Mouse (Mus musculus) kidney, adult 11 months (tissue): ENCODE data around the gene Calml4.
"Not testable (repeated sequence)": the region's sequence is repeated elsewhere in the genome, so short reads cannot be mapped to it uniquely, and the experiment has no call there.

Experiments
- DNase-seq: peaks from one replicate; pipeline ENCODE4 v3.0.0; 2022

Gene Calml4

DNA sequence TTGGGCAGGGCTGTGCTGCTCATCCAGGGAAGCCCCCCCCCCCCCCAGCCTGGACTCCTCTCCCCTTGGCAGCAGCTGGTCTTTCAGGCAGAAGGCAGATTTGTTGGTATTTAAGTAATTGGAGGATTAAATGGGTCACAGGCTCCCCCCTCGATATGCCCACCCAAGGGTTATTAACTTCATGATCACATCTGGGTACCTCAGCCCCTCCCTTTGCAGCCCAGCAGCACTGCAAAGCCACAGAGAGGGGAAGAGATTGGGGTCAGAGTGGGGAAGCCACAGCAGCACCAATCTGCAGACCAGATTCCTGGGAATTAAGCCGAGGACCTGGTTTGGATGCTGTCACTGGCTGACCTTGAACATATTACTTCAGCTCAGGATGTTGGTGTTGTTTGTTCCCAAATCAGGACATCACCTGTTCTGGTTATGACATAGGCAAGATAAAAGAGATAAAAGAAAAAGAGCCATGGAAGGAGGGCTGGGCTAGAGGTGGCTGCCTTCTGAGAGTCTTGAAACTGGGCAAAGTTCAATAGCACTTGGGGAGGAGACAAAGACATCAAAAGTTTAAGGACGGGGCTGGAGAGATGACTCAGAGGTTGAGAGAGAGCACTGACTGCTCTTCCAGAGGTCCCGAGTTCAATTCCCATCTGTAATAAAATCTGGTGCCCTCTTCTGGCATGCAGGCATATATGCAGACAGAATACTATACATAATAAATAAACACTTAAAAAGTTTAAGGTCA, 22.0 kb upstream of the Calml4 start:
- no peak for DNase-seq

DNA sequence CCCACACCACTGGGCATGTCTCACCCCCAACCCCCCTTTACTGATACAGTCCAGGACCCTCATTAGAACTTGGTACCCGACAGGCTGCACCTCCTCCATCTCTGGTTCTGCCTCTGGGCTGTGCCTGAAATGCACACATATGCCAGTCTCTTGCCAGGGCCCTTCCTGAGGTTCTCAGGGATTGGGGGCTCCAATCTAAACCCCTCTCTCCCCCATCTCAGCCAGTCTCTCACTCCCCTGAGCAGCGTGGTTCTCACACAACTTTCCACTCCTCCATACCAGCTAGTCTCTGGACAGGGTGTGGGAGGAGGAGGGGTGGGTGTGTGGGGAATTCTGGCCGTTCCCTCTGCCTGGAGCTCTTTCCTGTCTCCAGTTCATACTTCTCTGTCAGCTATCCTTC, 20.3 kb upstream of the Calml4 start:
- no peak for DNase-seq

DNA sequence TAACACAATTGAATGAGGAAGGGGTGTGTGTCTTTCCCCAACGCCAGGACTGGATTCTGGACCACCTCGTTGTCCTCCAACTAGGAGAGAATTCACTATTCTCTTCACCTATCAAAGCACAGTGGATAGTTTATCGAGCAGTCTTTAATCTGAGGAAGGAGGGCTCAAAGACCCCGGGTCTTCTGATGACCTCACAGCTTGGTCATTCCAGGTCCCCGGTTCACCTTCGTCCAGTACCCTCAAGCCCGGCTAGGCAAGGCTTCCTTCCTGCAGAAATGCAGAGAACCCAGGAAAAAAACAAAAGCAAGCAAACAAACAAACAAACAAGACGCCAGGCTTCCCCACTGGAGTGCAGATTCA, 19.8 kb upstream of the Calml4 start:
- no peak for DNase-seq

DNA sequence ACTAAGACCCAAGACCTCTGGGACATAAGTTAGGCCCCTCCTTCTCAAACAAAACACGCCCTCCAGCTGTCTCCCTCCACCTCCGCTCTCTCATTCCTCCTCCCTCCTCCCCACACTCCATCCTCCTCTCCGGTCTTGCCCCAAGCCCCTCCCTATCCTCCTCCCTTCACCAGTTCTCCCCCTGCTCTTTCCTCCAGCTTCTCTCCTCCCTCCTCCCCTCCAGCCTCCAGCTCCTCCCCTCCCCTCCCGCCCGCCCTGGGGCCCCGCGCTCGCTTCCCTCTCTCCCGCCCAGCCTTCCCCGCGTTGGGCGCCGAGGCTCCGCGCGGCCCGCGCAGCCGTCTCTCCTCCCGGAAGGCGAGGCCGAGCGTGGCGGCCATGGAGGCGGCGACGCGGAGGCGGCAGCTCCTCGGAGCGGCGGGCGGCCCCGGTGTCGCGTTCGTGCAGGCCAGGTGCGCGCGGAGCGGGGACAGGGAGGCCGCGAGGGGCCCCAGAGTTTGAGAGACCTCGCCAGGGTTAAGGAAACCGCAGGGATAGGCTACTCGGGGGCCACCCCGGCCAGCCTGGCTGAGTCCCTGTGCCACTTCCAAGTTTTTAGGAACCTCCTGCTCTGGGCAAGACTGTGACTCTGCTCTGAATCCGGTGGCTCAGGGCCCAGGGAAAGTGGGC, 19.2 kb upstream of the Calml4 start, which contains the start of gene Cln6:
Gene Cln6 (plus strand): TSS at position 280 of the 666 bp plus-strand sequence.
- DNase-seq, result peak; percentile 86

DNA sequence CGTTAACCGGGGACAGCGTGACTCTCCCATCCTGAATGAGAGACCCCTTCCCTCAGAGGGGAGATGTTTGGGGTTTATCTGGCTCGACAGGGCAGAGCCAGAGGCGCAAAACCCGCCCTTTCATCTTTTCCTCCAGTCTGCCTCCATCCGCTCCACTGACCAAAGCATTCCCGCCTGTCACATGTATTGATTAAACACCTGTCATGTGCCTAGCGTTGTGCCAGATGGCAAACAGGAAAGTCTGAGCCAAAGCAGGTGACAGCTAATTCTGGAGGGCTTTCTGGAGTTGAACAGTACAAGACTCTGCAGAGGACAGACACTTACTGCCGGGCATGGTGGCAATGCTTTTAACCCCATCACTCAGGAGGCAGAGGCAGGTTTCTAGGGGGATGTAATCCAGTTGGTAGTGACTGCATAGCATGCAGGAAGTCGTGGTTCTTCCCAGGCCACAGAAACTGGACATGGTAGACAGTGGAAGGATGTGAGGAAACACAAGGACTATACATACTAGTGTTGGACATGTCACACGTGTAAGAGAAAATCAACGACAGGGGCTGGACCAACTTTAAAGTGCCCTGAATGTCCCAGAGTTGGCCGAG, 18.6 kb upstream of the Calml4 start:
- peak; percentile 58 for DNase-seq

DNA sequence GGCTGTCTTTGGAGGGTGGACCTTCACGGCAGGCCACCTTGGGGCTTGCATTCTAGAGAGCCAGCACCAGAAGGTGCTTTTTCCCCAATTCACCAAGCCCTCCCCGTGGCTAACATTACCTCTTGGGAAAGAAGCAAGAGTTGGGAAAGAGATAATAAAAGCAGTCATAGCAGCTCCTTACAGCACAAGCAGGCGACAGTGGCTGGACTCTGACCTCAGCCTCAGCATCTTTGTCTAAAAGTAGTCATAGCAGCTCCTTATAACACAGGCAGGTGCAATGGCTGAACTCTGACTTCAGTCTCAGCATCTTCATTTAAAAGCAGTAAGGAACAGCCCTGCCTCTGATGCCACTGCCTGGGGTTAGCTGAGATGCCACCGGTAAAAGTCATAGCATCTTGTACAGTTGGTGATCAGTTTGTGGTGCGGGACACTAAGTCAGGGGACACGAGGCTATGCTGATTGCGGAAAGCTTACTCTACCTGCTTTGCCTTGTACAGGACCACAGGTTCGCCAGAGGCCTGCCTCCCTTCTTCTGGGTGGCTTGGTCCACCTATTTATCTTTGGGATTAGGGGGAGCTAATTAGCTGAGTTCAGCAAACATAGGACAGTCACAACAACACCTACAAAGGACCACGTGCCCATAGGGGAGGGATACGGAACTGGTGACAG, 14.4 kb upstream of the Calml4 start:
- DNase-seq, result no peak

DNA sequence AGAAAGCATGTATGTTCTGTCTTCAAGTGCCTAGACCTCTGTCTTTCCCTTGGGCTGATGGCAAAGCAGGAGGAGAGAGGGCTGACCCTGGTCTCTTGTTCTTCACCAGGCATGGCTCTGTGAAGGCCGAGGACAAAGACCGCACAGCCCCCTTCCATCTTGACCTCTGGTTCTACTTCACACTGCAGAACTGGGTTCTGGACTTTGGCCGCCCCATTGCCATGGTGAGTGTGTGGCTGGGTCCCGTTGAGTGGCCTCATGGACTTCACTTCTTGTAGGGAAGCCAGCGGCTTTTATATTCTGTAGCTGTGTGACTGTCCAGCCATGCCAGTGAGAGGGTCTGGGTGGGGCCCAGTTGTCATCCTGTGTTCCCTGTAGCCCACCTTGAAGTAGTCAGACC, 13.4 kb upstream of the Calml4 start:
- DNase-seq, result peak; percentile 71

DNA sequence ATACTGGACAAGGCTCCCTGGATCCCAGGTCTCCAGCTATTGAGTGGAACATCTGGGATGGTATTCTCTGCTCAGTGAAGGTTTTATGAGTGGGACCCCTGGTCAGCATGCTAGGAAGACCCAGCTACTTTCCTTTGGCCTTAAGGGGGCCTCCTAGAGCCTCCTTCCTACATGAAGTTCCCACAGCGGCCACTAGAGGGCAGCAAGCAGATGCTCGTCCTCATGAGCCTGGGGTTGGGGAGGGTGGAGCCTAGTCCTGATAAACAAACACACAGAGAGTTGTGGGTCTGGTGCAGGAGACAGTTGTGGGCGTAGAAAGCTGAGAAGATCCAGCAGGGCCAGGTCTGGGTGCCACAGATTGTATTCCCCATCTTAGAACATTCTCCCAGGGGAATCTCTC, 10.2 kb upstream of the Calml4 start:
- peak; percentile 73 for DNase-seq

DNA sequence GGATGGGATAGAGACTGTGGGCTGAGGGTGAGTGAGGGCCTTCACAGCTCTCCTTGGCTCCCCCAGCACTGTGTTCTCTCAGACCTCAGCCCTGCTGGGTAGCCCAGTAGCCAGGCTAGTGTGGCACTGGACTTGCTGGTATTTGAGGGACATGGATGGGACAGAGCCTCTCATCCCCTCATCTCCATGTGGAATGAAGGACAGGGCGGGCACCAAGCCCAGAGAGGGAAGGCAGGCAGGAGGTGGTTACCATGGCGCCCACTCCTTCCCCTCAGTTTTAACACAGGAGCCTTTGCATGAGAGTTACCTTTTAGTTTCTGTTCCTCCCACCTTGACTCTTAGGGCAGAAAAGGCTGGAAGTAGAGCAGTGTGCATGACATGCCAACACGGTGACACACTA, 9.2 kb upstream of the Calml4 start:
- DNase-seq, result no peak

DNA sequence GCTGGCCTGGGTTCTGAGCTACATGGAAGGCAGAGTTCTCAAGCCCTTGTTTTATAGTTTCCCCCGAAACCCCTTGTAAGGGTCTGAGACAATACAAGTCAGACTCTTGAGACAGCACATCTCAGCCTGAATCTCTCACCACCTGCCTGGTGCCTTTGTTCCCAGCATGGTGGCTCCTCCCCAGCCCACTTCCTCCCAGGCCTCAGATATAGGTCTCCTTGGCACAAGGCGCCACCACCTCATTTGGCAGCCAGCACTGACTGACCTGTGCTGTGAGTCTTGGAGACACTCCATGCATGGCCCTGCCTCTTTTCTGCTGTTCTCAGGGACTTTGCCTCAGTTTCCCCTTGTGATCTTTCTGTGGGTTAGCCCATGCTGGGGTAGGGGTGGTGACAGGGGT, 6.3 kb upstream of the Calml4 start:
- DNase-seq, result no peak

DNA sequence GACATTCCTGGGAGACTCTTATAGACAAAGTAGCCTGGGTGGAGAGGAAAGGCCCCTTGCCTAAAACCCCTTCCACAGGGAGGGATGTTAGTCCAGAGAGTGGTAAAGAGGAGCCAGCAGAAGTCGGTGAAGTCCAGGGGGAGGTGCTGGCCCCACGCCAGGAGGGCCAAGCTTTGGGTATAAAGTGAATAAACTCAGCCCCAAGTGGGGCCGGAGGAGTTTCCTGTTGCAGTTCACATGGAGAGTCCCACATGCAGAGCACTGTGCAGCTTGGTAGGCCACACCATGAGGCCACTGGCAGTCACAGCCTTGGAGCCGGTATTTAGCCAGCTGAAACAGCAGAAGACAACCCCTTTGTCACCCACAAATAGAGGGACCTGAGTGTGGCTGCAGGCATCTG, 3.4 kb upstream of the Calml4 start:
- no peak for DNase-seq

DNA sequence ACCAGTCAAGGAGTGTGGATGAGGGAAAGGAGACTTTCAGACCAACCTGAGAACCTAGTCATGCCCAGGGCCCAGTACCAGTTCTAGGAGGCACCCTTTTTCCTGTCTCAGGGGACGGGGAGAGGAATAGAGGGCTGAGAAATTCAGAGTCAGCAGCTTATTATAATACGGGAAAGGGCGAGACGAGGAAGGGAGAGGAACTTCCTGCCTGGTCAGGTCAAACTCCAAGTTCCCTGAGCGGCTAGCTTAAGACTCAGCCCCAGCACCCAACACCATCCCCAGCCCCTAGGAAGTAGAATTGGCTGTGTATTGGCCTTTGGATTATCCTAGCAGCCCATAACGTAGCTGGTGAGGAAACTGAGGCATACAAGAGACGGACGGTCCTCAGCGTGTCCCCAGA, 664 bp upstream of the Calml4 start:
- DNase-seq, result peak; percentile 81

DNA sequence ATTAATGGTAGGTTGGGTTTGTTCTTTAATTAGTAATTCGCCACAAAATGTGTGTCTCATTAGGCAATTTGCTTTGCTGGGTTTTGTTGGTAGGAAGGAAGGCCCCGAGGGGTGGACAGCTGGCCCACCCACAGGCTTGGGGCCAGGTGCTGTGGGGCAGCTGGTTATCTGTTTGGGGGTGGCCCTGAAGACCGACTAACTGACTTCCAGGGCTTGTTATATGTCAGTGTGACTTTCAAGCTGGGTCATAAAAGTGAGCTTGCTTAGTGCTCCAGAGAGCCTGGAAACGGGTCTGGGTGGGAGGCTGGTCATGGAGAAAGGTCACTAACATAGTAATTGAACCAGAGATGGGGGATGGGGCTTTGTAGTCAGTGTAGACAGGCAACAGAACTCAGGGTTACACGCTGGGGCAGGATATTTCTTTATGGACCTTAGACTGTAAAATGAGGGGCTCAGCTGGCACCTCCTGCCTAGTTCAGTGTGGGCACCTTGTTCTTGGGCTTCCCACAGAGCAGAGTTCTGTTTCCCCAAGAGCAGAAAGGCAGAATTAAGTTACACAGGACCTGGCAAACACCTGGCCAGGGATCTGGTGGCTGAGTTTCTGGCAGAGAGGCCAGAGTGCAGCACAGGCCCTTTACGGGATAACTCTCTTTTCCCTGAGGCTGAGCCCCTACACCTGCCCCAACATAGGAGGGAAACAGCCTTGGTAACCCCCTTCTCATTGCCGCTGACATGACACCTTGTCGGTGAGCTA, 563 bp downstream of the Calml4 start:
- DNase-seq, result no peak

DNA sequence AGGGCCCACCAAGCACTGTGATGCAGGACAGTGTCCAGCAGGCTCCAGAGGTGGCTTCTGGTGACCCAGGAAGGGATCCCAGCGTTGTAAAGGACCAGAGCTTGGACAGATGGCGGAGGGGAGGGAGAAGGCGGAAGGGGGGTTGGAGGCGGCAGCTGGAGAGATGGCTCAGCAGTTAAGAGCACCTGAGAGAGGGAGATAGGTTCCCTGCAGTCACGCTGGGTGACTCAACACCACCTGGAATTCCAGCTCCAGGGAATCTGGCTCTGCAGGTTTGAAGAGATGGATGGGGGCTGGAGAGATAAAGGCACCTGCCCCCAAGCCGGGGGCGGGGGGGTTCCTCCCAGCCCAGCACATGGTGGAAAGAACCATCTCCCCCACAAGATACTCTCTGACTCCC, 2.2 kb downstream of the Calml4 start:
- not testable (repeated sequence) for DNase-seq

DNA sequence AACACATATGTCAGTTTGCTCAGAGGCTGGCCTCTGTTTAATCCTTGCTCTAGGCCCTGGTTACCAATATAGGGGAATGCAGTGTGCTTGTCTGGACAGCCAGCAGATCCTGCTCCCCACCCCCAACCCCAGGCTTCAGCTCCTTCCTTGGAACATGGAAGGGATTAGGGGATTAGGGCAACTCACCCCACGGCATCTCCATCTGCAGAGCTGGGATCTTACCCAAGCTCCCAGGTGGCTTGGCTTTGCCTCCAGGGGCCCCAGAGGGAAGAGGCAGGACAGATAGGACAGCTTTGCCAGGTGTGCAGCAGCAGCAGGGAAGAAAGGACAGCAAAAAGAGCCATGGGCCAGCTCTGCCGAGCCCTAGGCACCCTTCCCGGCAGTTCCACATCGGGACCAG, 3.0 kb downstream of the Calml4 start:
- no peak for DNase-seq

DNA sequence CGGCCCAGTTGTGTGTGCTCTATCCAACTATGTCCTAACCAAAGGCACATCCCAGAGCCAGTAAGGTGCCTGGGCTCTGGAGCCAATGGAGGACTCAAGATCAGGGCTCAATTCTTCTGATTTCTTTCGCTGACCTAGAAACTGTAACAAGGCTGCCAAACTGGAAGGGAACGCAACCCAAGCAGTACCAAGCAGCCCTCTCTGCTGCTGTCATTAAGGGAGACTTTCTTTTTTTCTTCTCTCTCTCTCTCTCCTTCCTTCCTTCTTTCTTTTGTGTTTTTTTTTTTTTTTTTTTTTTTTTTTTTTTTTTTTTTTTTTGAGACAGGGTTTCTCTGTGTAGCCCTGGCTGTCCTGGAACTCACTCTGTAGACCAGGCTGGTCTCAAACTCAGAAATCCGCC, 11.4 kb downstream of the Calml4 start:
- not testable (repeated sequence) for DNase-seq

DNA sequence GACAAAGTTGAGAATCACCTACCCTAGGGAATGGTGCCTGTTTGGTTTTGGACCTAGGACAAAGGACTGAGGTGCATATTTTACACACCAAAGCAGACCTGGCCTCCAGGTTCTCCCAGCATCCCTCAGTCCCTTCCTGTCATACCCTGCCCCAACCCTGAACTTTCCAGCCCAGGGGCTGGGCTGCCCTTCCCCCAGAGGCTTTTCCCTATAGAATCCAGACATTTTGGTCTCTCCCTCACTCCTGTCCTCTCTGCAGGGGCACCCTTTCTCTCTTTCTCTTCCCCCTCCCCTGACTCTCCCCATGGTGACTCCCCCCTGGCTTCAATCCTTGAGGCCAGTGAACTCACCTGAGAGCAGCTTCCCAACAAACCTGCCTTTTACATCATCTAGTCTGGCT, 12.8 kb downstream of the Calml4 start:
- no peak for DNase-seq

DNA sequence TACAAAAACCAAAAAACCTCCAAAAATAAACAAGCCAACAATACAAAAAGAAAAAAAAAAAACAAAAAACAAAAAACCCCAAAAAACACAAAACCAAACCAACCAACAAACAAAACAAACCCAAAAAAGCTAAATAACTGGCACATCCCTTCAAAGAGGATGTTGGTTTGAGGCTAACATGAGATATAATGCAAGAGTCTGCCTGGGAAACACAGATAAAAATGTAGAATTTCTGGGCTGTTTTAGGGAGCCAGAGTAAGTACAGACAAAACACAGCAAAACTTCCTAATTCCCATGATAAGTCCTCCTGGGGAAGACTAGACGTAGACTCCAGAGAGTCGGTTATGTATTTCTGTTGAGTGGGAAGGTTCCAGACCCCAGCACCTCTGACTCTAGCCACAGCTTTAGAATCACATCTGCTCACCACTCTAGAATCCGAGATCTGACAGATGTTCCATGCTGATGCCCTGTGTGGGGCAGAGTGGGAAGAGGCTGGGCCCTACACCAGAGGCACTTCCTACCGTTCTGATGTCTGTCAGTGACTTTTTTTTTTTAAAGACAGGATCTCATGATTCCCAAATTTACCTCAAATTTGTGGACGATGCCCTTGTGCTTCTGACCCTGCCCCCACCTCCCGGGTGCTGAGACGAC, 19.2 kb downstream of the Calml4 start:
- DNase-seq, result no peak

DNA sequence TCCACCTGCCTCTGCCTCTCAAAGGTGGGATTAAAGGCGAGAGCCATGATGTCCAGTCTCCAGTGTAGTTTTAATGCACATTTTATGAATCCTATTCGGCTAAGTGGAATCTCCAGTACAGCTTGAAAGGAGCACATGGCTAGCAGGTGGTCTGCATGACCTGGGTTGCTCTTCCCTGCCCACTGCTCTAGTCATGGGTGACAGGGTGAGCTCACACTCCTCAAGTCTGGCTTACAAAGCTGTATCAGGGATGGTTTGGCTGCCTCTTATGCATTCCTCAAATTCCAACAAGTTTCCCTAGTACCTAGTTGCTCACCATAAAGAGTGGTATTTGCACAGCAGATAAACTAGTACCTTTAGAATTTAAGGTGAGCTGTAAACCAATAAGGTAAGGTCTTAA, 19.9 kb downstream of the Calml4 start:
- no peak for DNase-seq

DNA sequence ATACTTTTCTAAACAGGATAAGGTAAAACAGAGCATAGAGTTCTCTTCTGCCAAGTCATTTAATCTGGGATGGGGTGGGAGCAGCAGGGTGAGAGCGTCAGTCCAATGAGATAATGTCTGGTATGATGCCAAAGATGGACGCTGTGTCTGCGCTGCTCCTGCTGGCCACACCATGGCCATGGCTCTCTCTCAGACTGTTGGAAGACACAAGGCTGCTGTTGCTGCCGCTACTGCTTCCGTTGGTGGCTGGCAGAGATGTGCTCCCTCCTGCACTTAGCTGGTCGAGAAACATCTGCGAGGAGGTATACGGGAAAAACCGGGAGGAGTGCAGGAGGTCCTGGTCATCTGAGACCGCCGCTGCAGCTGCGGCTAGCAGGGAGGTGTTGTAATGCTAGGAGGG, 24.0 kb downstream of the Calml4 start:
- no peak for DNase-seq

DNA sequence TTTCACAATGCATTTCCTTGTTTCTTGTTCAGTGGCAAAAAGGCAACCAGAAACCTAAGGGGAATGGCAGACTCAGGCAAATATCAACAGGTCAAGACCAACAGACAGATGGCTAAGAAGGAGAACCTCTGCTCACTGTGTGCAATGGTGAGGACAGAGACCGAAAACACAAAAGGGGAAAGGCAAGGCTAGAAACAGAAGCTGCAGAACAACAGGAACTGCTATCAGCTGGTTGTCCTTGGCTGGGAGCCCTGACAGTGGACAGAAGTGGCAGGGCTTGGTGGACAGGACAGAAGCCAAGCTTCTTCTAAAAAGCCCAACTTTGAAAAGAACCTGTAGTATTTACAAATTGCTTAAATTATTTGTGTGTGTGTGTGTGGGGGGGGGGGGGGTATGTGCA, 36.6 kb downstream of the Calml4 start:
- no peak for DNase-seq

DNA sequence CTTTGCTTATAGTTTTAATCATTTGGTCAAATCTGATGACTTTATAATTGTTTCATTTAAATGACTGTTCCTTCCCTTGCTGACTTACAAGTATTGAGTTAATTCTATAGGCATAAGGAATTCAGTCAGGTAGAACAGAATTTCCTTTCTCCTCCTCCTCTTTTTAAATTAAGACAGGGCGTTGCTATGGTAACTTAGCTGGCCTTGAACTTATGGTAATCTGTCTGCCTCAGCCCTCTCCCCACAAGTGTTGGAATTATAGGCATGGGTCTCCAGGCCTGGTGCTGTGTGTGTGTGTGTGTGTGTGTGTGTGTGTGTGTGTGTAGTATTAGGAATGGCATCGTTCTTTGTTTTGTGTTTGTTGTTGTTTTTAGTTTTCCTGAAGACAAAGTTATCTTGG, 43.9 kb downstream of the Calml4 start:
- DNase-seq, result no peak

DNA sequence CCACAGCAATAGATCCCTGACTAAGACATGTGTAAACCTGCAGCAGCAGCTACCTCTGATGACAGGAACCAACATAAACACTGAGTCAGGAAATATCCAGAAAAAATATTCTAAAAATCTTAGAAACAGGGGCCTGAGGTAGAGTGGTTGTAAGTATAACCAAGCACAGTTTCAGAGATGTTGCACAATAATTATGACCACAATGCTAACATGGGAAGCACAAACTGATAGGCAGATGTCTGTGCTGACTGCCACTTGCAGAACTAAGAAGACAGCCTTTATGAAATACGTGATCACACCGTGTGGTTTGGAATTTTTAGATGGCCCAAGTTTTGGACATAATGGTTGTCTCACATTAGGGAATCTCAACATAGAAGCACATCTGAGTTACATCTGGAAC, 46.0 kb downstream of the Calml4 start:
- no peak for DNase-seq
